ENCODE assay signal across 26 mouse cellular contexts in the genomic region with DNA sequence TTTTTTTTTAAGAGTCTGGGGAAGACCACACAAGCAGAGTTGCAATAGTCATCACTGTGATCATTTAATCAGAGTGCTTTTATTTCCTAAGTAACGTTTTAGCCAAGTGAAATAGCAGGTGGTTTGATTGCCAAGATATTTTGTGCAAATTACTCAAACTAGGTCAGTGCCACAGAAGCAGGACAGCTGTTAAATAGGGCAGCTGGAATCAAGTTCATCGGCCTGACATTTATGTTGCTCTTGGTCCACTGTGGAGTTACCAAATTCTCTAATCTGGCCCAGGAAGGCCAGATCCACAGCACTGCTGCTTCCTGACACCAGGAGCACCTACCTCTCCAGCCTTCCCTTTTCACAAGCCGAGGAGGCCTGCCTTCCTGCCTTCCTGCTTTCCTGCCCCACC.
A peak's percentile ranks its signal among the peaks of the same experiment; 100 is the strongest.
DNase-seq lines count a peak whose midpoint lies in the region; ATAC-seq lines count a peak whose summit lies in the region.
"Had no signal": no experiment of that assay in that cellular context is flagged by ENCODE, and none has a peak within 500 bp of the region (broad histone marks: within the 10 kb centered on the region; RNA-seq: fewer than 3 reads in every experiment).

No protein-coding gene starts in this region.

- H3K9ac ChIP-seq in kidney, embryonic 15.5 days, result no peak overlapping the region
- H3K9ac ChIP-seq: hindbrain, embryonic 12.5 days; intestine, embryonic 15.5 days; midbrain, embryonic 12.5 days; neural tube, embryonic 13.5 days; stomach, embryonic 15.5 days had no signal

- no peaks in the 10 kb centered on the region for H3K4me1 ChIP-seq in kidney, embryonic 15.5 days
- H3K4me1 ChIP-seq: hindbrain, embryonic 12.5 days; intestine, embryonic 15.5 days; neural tube, embryonic 13.5 days; stomach, embryonic 15.5 days had no signal

- DNase-seq in heart, adult 18-20 months, result peak; percentile 23 to 31
- no peak for DNase-seq in heart, postnatal 4 days
- DNase-seq in kidney, postnatal 14 days, result peak; percentile 12
- peak; percentile 60 for DNase-seq in MN1 (ENCODE audit: low spot score)
- DNase-seq in Muller cell, postnatal 12 days (ENCODE audit: inconsistent ontology term), result peak; percentile 26
- DNase-seq in cerebellum, postnatal 4 days (ENCODE audit: low spot score in 2 of 2), result no peak
- no peak for DNase-seq in c-Kit-positive CD71-positive TER-119-positive erythroid progenitor cells, embryonic 14.5 days (ENCODE audit: low spot score)
- DNase-seq: B cell, adult 2 months; cerebellum, adult 11-12 months; cerebellum, postnatal 10 days; kidney, adult 9 months; kidney, postnatal 25 days; liver; right cerebral cortex, postnatal 25 days; thymus, postnatal 14 days had no signal

- H3K27ac ChIP-seq in kidney, embryonic 15.5 days, result no peak overlapping the region
- H3K27ac ChIP-seq: heart, embryonic 10.5 days; hindbrain, embryonic 12.5 days; hindbrain, postnatal 0 days; intestine, embryonic 15.5 days; midbrain, embryonic 12.5 days; neural tube, embryonic 13.5 days; stomach, embryonic 15.5 days had no signal

- no peak overlapping the region for H3K4me2 ChIP-seq in kidney, embryonic 15.5 days
- H3K4me2 ChIP-seq: hindbrain, embryonic 12.5 days; intestine, embryonic 15.5 days; midbrain, embryonic 12.5 days; neural tube, embryonic 13.5 days; stomach, embryonic 15.5 days had no signal

- ATAC-seq in kidney, embryonic 15.5 days (replicated peaks; ENCODE audit: low FRiP score), result no peak
- ATAC-seq: forebrain, embryonic 16.5 days; hindbrain, postnatal 0 days; intestine, embryonic 15.5 days had no signal

- H3K4me3 ChIP-seq in kidney, embryonic 15.5 days (replicated peaks), result no peak overlapping the region
- H3K4me3 ChIP-seq: erythroblast, embryonic 14.5 days; heart, embryonic 10.5 days; hindbrain, embryonic 12.5 days; intestine, embryonic 15.5 days; megakaryocyte, embryonic 14.5 days; midbrain, embryonic 12.5 days; neural tube, embryonic 13.5 days; stomach, embryonic 15.5 days had no signal

- H3K9me3 ChIP-seq in kidney, embryonic 15.5 days (replicated peaks), result no peaks in the 10 kb centered on the region
- H3K9me3 ChIP-seq: heart, embryonic 10.5 days; hindbrain, embryonic 12.5 days; intestine, embryonic 15.5 days; megakaryocyte, embryonic 14.5 days; midbrain, embryonic 12.5 days; neural tube, embryonic 13.5 days; stomach, embryonic 15.5 days had no signal

- WGBS in kidney, embryonic 15.5 days, result 59% methylated on average over 3 of the region's 3 CpGs

- H3K36me3 ChIP-seq in kidney, embryonic 15.5 days, result no peaks in the 10 kb centered on the region
- H3K36me3 ChIP-seq: heart, embryonic 10.5 days; hindbrain, embryonic 12.5 days; intestine, embryonic 15.5 days; midbrain, embryonic 12.5 days; neural tube, embryonic 13.5 days; stomach, embryonic 15.5 days had no signal

- H3K27me3 ChIP-seq in kidney, embryonic 15.5 days, result no peaks in the 10 kb centered on the region
- H3K27me3 ChIP-seq: hindbrain, embryonic 12.5 days; intestine, embryonic 15.5 days; midbrain, embryonic 12.5 days; neural tube, embryonic 13.5 days; stomach, embryonic 15.5 days had no signal

Comparison
In these comparisons a context has a peak if more than half of its experiments do, and no peak if none do; other contexts are left out.
1. DNase-seq: peak in heart, adult 18-20 months (2 of 2), kidney, postnatal 14 days (single experiment), MN1 (single experiment) and Muller cell, postnatal 12 days (single experiment); none in heart, postnatal 4 days (single experiment), cerebellum, postnatal 4 days (0 of 2) and c-Kit-positive CD71-positive TER-119-positive erythroid progenitor cells, embryonic 14.5 days (single experiment).